Mouse (Mus musculus) neural tube, embryonic 15.5 days (tissue): ENCODE measurements at regions not wholly inside any gene's neighbourhood (a gene's known extent, or its start where the extent isn't known, plus 50 kb on each side); places are given as distances from the start of the nearest gene placed in this dataset.
A peak's percentile ranks its signal among the peaks of the same experiment; 100 is the strongest.

ENCODE experiments used
- ATAC-seq: fragments of 200-750 bp; cut with Nextera tagmentation; 2 replicates; pipeline ENCODE4 v1.8.0; 2017; ENCODE audit warnings: mild to moderate bottlenecking, moderate TSS enrichment, moderate library complexity; ENCODE audit not compliant: low FRiP score
- H3K27ac ChIP-seq: fragments of 300-500 bp; sonication (generic); replicated peaks from 2 replicates; pipeline ENCODE4 v1.5.1; 2015; ENCODE audit warnings: mild to moderate bottlenecking, inconsistent platforms
- H3K27me3 ChIP-seq: fragments of 300-500 bp; sonication (generic); replicated peaks from 2 replicates; pipeline ENCODE4 v1.6.1; 2015; ENCODE audit warnings: inconsistent platforms
- H3K36me3 ChIP-seq: fragments of 300-500 bp; sonication (generic); 2 replicates; pipeline ENCODE4 v1.6.1; 2015; ENCODE audit warnings: inconsistent platforms
- H3K4me1 ChIP-seq: fragments of 300-500 bp; sonication (generic); 2 replicates; pipeline ENCODE4 v1.6.1; 2015; ENCODE audit warnings: inconsistent platforms
- H3K4me2 ChIP-seq: fragments of 300-500 bp; sonication (generic); 2 replicates; pipeline ENCODE4 v1.6.1; 2015; ENCODE audit warnings: inconsistent platforms, mild to moderate bottlenecking, moderate library complexity
- H3K4me3 ChIP-seq: fragments of 300-500 bp; sonication (generic); replicated peaks from 2 replicates; pipeline ENCODE4 v1.5.1; 2015; ENCODE audit warnings: mild to moderate bottlenecking, inconsistent platforms
- H3K9ac ChIP-seq: fragments of 300-500 bp; sonication (generic); replicated peaks from 2 replicates; pipeline ENCODE4 v1.6.1; 2015; ENCODE audit warnings: mild to moderate bottlenecking, inconsistent platforms
- H3K9me3 ChIP-seq: fragments of 300-500 bp; sonication (generic); replicated peaks from 2 replicates; pipeline ENCODE4 v1.6.1; 2016; ENCODE audit warnings: inconsistent platforms
- WGBS: fragments of 180-500 bp; shearing (Covaris S2); methylation state at CpG from one replicate; pipeline ENCODE4 v1.1.7; 2015; ENCODE audit warnings: mixed read lengths; 5-methylcytosine and 5-hydroxymethylcytosine counted together

DNA sequence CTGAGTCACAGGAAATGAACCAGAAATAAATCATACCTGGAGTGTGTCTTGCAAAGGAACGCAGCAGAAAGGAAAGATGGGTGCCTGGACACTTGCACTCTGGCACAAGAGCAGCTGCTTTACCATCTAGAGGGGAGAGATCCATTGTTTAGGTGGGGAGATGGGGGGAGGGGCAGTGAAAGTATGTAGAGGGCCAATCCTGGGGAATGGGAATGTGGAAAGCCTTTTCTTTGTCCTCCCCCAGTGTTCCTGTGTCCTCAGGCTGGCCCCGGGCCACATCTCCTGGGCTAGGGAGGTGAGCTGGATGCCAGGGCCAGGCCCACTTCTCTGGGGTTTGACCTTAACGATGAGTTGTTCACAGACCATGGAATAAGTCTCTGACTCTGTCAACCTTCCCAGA is 107.2 kb upstream of the Arglu1 start:
- H3K9me3 ChIP-seq, result no peaks in the 10 kb centered on the region
- no peaks in the 10 kb centered on the region for H3K36me3 ChIP-seq
- no peak overlapping the region for H3K9ac ChIP-seq
- no peak for ATAC-seq
- WGBS, result 57% methylated on average over 3 of the region's 3 CpGs
- no peak overlapping the region for H3K4me3 ChIP-seq
- H3K27me3 ChIP-seq, result no peaks in the 10 kb centered on the region
- no peak overlapping the region for H3K4me2 ChIP-seq
- H3K27ac ChIP-seq, result no peak overlapping the region
- H3K4me1 ChIP-seq, result peaks cover 17% of the 10 kb centered on the region

- no peak overlapping the region for H3K27ac ChIP-seq
- ATAC-seq, result no peak
- no peak overlapping the region for H3K9ac ChIP-seq
- WGBS, result 55% methylated on average over 9 of the region's 9 CpGs
- no peak overlapping the region for H3K4me2 ChIP-seq
- no peaks in the 10 kb centered on the region for H3K27me3 ChIP-seq
- H3K9me3 ChIP-seq, result no peaks in the 10 kb centered on the region
- H3K36me3 ChIP-seq, result no peaks in the 10 kb centered on the region
- H3K4me3 ChIP-seq, result no peak overlapping the region
- H3K4me1 ChIP-seq, result peaks cover 12% of the 10 kb centered on the region
Measured at GRCm38 (mm10) chr8:8796951-8797350, 106.6 kb upstream of the Arglu1 start.

DNA sequence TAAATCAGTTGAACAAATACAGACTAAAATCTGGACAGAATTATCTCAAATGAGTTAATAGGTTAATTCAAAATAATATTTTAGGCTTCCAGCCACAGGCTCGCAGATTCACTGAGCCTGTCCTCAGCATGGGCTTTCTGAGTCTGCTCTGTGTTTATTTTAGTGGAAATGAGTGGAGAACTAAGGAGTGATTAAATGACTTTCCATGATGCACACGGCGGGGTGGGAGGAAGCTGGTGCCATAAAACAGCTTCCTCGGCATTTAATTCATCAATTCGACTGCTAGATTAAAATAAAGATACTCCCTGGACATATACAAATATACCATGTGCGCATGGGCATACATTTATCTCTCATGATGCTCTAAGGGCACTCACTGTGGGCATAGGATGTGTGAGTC is 104.4 kb upstream of the Arglu1 start:
- no peak overlapping the region for H3K4me2 ChIP-seq
- 32% methylated on average over 6 of the region's 6 CpGs for WGBS
- H3K27ac ChIP-seq, result no peak overlapping the region; the same call in 1 of the 2 replicates
- H3K9ac ChIP-seq, result no peak overlapping the region
- peaks cover 8% of the 10 kb centered on the region for H3K4me1 ChIP-seq
- no peak for ATAC-seq
- H3K4me3 ChIP-seq, result no peak overlapping the region
- H3K27me3 ChIP-seq, result no peaks in the 10 kb centered on the region
- no peaks in the 10 kb centered on the region for H3K36me3 ChIP-seq
- H3K9me3 ChIP-seq, result no peaks in the 10 kb centered on the region

DNA sequence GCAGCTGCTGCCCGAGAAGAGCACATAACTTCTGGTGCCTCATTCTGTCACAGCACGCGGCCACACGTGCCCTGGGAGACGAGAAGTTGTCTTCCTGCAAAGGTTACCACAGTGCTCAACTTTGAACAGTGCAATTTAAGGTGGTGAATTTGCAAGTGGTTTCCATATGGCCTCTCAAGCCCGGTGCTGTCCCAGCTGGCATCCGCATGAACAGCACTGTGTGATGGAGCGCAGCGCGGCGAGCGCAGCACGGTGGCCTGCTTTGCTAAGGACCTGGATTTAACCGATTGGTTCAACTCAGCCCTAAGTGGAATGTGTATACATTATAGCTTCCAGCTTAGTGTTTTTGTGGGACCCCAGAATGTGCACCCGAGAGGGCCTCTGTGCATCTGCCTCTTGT is 89.6 kb upstream of the Arglu1 start:
- H3K4me1 ChIP-seq, result peaks cover 5% of the 10 kb centered on the region
- H3K27me3 ChIP-seq, result no peaks in the 10 kb centered on the region
- H3K9me3 ChIP-seq, result no peaks in the 10 kb centered on the region
- H3K4me2 ChIP-seq, result no peak overlapping the region
- H3K9ac ChIP-seq, result no peak overlapping the region
- no peak overlapping the region for H3K27ac ChIP-seq
- ATAC-seq, result peak; percentile 38; the same call in 1 of the 2 replicates
- no peaks in the 10 kb centered on the region for H3K36me3 ChIP-seq
- H3K4me3 ChIP-seq, result no peak overlapping the region
- WGBS, result 31% methylated on average over 15 of the region's 15 CpGs

DNA sequence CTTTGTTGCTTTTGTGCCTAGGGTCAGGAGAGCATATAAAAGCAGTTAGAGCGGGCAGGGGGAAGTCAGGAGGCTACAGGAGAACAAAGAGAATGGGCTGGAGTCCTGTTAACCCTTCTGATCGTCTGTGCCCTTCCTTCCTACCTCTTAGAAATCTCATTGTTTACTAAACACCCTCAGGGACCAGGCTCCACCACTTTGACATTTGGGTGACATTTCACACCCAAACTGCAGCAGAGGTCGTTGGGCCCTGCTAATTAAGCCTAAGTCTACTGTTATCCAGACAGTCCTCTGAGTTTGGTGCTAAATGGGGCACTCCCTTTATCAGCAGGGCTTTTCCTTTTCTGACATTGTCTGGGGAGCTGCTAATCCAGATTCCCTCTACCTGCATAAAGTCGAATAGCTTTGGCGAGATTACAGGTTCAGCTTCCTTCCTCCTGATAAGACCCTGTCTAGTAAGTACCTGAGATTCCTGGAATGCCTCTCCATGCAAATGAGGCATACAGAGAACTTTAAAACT is 84.2 kb upstream of the Arglu1 start:
- Histone ChIP-seq H3K4me1 (peaks cover 4% of the 10 kb centered on the region; the same call in 1 of the 2 replicates), H3K9ac (no peak overlapping the region), H3K4me2 (no peak overlapping the region), H3K27ac (no peak overlapping the region), H3K27me3 (no peaks in the 10 kb centered on the region), H3K4me3 (no peak overlapping the region), H3K36me3 (no peaks in the 10 kb centered on the region), H3K9me3 (no peaks in the 10 kb centered on the region)
- 30% methylated on average over 5 of the region's 5 CpGs for WGBS
- ATAC-seq, result no peak

DNA sequence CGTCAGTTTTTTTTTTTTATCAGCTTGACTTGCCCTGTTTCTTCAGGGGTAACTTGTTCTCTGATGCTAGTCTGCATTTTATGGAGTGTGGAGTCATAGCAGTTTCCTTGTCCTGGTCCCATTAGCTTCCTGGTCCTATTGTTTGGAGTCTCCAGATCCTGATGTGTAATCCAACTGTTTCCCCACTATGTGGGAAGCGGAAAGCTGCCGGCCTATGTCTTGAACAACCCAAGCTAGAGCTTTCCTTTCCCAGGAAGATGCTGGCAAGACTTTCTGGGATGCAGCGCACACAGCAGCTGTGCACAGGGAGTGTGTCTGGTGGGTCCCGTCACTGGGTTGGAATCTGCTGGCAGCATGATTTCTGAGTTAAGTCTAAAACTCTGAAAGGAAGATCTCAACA is 82.1 kb upstream of the Arglu1 start:
- no peaks in the 10 kb centered on the region for H3K9me3 ChIP-seq
- H3K9ac ChIP-seq, result no peak overlapping the region
- H3K4me1 ChIP-seq, result 0 out of 2 replicates have a peak, but pooled peaks cover 4% of the 10 kb centered on the region
- no peak for ATAC-seq
- no peaks in the 10 kb centered on the region for H3K27me3 ChIP-seq
- no peak overlapping the region for H3K4me2 ChIP-seq
- WGBS, result 76% methylated on average over 5 of the region's 5 CpGs
- no peaks in the 10 kb centered on the region for H3K36me3 ChIP-seq
- no peak overlapping the region for H3K27ac ChIP-seq
- H3K4me3 ChIP-seq, result no peak overlapping the region

- no peak overlapping the region for H3K4me3 ChIP-seq
- no peaks in the 10 kb centered on the region for H3K36me3 ChIP-seq
- no peak overlapping the region for H3K4me2 ChIP-seq
- WGBS, result 75% methylated on average over 8 of the region's 8 CpGs
- H3K9me3 ChIP-seq, result no peaks in the 10 kb centered on the region
- H3K9ac ChIP-seq, result no peak overlapping the region
- no peak overlapping the region for H3K27ac ChIP-seq
- no peak for ATAC-seq
- 0 out of 2 replicates have a peak, but pooled peaks cover 4% of the 10 kb centered on the region for H3K4me1 ChIP-seq
- H3K27me3 ChIP-seq, result no peaks in the 10 kb centered on the region
Measured at GRCm38 (mm10) chr8:8770397-8770796, 80.1 kb upstream of the Arglu1 start.

DNA sequence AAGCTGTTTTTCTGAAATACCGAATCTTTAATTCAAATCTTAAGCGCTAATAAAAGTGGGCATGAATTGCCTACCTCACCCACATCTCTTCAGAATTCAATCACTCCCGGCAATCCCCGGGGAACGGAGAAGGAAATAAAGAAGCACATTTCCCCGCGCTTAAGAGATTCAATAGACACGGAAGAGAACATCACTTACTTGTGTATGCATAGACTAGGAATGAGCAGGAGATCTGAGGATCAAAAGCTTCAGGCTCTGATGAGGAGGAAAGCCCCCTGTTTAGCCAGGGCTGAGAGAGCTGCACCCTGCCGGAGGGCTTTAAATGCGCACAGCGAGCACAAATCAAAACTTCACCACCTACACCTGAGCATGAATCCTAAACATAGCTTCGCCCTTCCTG is 72.0 kb upstream of the Arglu1 start:
- H3K4me3 ChIP-seq, result no peak overlapping the region
- H3K9me3 ChIP-seq, result no peaks in the 10 kb centered on the region
- peaks cover 7% of the 10 kb centered on the region; the same call in 1 of the 2 replicates for H3K4me1 ChIP-seq
- H3K4me2 ChIP-seq, result no peak overlapping the region
- ATAC-seq, result peak; percentile 55; the same call in 1 of the 2 replicates
- 53% methylated on average over 12 of the region's 12 CpGs for WGBS
- H3K36me3 ChIP-seq, result no peaks in the 10 kb centered on the region
- H3K27me3 ChIP-seq, result no peaks in the 10 kb centered on the region
- peak overlapping the region; percentile 62 for H3K27ac ChIP-seq
- no peak overlapping the region for H3K9ac ChIP-seq

- no peak overlapping the region for H3K4me3 ChIP-seq
- H3K27ac ChIP-seq, result no peak overlapping the region
- WGBS, result 82% methylated on average over 8 of the region's 8 CpGs
- H3K36me3 ChIP-seq, result no peaks in the 10 kb centered on the region
- no peak overlapping the region for H3K4me2 ChIP-seq
- H3K27me3 ChIP-seq, result no peaks in the 10 kb centered on the region
- no peak overlapping the region for H3K9ac ChIP-seq
- H3K4me1 ChIP-seq, result peaks cover 7% of the 10 kb centered on the region; the same call in 1 of the 2 replicates
- H3K9me3 ChIP-seq, result no peaks in the 10 kb centered on the region
- no peak for ATAC-seq
Measured at GRCm38 (mm10) chr8:8758283-8758682, 68.0 kb upstream of the Arglu1 start.

DNA sequence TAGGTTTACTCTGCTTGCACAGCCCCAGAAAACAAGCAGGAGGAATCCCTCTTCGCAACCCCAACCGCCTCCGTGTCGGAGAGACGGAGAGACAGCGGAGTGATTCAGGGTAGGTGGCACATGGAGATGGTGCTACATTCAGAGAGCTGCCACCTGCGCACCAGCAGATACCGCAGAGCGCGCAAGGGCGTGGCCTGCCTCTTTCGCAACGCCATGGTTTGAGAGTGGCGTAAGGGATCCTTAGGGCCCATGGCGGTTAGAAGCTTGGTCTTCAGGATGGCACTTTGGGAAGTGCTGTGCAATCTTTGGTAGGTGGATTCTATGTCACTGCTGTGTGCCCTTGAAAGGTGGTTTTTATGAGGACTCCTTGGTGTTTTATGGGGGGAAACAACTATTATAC is 60.9 kb upstream of the Arglu1 start:
- Histone ChIP-seq H3K27me3 (no peaks in the 10 kb centered on the region), H3K4me3 (no peak overlapping the region), H3K9ac (no peak overlapping the region), H3K4me1 (no peaks in the 10 kb centered on the region), H3K27ac (no peak overlapping the region), H3K36me3 (no peaks in the 10 kb centered on the region), H3K4me2 (no peak overlapping the region), H3K9me3 (no peaks in the 10 kb centered on the region)
- no peak for ATAC-seq
- 93% methylated on average over 15 of the region's 15 CpGs for WGBS

DNA sequence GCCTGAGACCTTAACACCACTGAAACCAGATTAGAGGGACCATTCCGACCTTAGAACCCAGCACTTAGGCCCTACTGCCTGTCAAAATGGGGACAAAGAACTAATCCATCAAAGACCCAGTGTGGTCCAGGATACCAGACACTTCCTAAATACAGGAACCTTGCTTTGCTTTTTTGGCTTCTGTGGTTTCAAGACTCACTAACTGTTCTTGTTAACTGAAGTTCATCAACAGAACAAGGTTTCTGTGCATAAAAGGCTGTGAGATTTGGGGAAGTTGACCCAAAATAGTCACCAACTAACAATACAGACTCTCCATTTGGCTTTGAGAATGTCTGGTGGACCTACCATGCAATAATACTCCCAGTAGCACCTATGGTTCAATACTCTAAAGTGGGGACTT is 56.4 kb upstream of the Arglu1 start:
- H3K27ac ChIP-seq, result no peak overlapping the region
- H3K27me3 ChIP-seq, result no peaks in the 10 kb centered on the region
- H3K9me3 ChIP-seq, result no peaks in the 10 kb centered on the region
- H3K36me3 ChIP-seq, result no peaks in the 10 kb centered on the region
- WGBS, result 75% methylated on average over 1 of the region's 1 CpGs
- no peaks in the 10 kb centered on the region for H3K4me1 ChIP-seq
- H3K4me2 ChIP-seq, result no peak overlapping the region
- no peak for ATAC-seq
- no peak overlapping the region for H3K9ac ChIP-seq
- no peak overlapping the region for H3K4me3 ChIP-seq

DNA sequence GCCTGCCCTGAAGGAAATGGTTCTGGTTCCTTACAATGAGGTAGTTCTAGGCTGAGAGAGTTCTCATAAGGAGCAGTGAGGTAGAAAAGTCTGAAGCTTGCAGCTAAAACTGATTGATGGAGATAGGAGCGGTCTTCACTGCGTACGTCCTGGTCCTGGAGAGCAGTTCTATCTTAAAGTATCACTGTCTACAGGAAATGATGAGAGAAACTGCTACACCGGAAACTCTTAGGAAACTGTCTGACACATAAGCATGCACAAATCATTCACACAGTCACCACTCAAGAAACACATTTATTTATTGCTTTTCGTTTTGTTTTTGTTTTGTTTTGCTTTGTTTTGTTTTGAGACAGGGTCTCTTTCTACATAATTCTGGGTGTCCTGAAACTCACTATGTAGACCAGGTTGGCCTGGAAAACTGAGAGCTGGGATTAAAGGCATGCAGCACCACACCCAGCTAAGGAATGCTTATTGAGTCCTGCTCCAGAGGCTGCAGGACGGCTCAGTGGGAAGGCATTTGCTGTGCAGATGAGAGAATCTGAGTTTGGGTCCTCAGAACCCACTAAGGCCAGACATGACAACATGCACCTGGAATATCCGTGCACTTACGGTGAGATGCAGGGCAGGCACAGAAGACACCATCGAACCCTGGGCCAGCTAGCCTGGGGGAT is 55.4 kb upstream of the Arglu1 start:
- ATAC-seq, result no peak
- Histone ChIP-seq H3K36me3 (no peaks in the 10 kb centered on the region), H3K9ac (no peak overlapping the region), H3K4me3 (no peak overlapping the region), H3K4me1 (no peaks in the 10 kb centered on the region), H3K27me3 (no peaks in the 10 kb centered on the region), H3K27ac (no peak overlapping the region), H3K4me2 (no peak overlapping the region), H3K9me3 (no peaks in the 10 kb centered on the region)
- WGBS, result 85% methylated on average over 9 of the region's 9 CpGs
